Mouse (Mus musculus) naive thymus-derived CD4-positive, alpha-beta T cell, adult 2 months (primary cell): ENCODE measurements around the gene Fam173b.

Experiments
- DNase-seq: peaks from one replicate; pipeline ENCODE4 v3.0.0-alpha.2; 2011; ENCODE audit warnings: low read depth

Fam173b gene

DNA sequence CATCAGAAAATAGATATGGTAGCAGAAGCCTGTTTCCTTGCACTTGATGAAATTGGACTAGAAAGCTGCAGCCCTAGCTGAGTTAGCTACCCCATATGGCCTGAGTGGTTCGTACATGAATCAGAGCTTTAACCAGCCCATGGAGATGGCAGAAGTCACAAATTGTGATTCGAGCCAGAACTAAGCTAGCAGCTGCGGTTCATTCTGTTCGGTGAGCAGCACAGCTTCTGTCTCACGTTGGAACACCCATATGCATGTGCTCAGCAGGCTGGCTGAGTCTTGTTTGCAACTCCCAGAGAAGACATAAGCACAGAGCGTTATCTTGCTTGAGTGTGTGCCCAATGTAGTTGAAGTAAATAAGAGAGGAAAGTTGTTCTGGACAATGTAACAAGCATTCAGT lies 32.9 kb downstream of the Fam173b start:
- DNase-seq, result no peak

DNA sequence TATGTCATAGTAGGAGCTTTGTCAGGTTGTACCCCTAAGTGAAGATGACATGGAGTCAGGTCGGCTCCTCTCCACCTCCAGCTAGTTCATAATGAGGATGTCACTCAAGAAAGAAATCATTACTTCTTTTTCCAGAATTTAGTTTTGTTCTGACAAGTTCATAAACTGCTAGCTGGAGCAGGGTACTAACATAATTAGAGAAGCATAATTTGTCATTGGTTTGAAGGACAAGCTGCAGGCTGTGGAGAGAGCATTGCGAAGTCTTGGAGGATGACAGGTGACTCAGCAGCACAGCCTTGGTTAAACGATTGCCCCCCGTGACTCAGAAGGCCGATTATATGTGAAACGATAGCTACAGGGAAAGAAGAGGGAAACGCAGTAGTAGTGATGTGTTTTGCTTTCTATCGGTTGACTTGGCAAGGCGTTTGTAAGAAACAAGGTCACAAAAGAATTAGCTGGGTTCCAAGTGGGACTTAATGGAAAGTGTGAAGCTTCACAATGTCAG lies 34.5 kb downstream of the Fam173b start:
- DNase-seq, result no peak

DNA sequence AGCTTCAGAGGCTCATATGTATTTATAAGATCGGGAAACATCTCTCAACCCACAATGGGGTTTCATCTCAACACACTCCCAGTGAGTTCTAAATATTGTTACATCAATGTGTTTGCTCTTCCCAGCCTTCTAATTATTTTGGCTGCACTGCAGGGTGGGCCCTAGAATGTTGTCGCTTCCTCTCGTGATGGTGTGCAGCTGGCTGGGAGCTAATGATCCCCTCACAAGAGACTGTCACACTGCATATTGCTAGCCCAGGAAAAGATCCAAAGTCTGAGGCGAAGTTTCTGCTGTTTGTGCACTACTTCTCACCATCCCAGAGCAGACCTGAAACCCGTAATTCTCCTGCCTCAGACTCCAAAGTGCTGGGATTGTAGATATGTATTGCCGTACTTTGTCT lies 45.6 kb downstream of the Fam173b start:
- no peak for DNase-seq

DNA sequence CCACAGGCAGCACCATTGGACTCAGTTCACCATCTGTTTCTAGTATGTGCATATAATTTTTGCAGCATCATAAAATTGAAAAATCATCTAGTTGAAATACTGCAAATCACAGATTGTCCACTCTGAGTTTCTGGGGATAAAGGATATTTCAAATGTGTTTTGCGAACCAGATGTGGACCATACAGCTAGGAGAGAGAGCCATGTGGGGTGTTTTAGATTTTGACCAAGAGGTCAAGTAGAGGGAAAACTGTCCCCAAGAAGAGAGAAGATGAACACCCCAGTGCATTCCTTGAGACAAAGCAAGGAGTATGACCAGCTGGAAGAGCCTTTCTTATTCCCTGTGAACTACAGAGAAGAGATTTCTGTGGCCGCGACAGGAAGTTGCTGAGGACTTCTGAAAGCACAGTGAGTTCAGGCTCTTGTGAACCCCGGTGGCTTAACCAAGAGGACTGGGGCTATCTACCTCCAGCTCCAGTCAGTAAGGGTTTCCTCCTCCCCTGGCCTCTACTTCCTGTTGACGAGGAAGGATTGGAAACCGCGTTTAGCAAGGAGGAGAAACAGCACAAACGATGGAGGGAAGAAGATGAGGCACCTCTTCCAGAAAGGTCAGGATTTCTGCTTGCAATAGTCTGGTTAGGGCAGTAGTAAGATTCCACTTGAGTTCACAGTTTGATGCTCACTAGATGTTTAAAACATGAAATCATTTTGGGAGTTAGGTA lies 46.4 kb downstream of the Fam173b start:
- peak; percentile 52 for DNase-seq

DNA sequence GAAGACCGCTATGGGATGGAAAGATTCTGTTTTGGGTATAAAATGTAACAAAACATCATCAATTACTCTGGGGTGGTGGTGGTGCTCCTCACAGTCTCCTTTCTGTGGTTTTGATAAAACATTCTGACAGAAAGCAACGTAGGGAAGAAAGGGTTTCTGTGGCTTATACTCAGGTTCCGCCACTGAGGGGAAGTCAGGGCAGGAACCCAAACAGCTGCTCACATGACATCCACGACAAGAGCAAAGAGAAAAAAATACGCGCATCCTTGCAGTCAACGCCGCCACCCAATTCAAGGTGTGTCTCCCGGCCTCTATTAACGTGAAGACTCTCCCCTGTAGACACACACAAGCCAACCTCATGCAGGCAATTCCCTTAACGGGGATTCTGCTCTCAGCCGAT lies 48.0 kb downstream of the Fam173b start:
- peak; percentile 80 for DNase-seq

GRCm38 (mm10) chr15:31650821-31651220 lies 49.2 kb downstream of the Fam173b start:
- peak; percentile 72 for DNase-seq

DNA sequence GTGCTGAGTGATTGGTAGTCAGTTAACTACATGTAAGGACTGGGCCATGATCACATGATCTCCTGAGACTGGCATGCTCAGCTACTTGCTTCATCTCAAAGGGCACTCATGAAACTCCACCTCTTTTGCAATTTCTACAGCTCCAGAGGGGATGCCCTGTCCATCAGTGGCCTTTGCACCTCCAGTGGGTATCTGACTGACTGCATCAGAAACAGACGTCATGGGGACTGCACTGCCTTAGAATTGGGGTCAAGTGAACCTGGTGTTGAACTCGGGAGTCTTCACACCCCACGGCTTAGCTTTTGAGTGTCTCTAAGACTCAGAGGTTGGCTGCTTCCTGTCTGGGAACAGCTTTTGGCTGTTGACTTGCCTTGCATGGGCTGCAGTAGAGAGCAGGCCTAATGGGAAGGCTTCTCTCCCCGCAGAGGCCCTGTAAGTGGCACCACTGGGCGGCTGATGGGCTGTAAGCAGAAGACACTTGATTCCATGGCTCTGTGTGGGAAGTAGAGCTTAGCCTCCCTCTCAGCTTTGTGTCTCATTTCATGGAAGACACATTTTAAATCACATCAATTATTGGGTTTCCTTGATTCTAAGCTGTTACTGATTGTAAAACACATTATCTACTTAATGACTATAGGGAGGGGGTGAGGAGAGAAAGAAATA lies 58.6 kb downstream of the Fam173b start:
- no peak for DNase-seq

DNA sequence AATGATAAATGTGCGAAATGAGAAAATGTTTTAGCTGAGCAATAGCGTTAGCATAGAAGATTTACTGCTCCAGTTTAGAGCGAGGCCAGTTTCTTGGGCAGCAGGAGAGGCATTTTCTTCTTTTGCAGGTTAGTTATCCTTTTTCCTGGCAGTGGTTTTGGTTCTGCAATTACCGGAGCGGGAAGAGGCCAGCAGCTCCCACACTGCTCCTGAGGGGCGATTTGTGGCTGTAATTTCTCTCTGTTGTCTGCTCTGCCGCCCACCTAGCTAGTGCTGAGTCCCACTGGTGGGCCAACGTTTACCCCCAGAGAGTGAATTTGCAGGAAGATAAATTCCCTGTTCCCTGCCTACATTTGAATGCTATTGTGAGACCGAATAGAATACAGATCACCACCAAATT lies 59.2 kb downstream of the Fam173b start:
- no peak for DNase-seq

DNA sequence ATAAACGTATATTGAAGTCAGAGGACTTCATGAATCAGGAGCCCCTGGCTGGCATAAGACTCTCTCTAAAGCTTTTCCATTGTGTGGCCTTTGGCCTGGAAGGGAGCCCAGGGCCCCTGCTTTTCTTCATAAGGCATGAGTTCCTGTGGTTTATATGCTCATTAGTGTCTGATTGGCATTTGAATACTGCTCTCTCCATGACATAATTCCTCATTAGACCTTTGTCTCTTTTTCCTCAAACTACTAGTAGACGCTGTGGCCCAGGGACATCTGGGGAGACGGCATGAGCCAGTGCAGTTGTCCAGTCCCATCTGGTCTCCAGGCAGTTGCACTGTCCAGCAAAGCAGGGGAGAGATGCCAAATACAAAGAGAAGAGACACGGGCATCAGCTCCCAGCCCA lies 60.1 kb downstream of the Fam173b start:
- no peak for DNase-seq

- no peak for DNase-seq
These were observed 61.4 kb downstream of the Fam173b start for GRCm38 (mm10) chr15:31663074-31663473.
